Mouse (Mus musculus): ENCODE results near the gene Krtap2-4. TPM values are rescaled to one million over a fixed set of nuclear protein-coding genes. Genes with fewer than 3 reads are reported as not detected.

Gene Krtap2-4
- polyA plus RNA-seq, 1 experiment from 2014 or later = not detected

DNA sequence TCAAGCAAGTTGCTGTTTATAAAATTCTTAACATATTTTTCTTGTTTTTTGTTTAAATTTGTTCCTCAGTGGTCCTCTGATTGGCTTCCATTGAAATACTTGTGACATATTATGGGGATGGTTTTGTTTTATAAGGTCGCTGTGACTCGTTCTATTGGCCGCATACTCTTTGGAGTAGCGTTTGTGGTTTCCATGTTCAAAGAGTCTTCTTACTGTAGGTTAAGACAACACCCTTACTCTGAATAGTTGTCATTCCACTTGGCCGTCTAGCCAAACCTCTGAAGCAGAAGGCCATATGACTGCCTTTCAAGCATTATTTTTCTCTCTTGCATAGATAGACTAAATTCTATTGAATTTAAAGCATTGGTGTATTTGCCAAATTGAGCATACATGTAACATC, 33.6 kb downstream of the Krtap2-4 start:
- H3K4me2 ChIP-seq = no peak overlapping the region
- WGBS = 73% methylated on average over 5 of the region's 5 CpGs

DNA sequence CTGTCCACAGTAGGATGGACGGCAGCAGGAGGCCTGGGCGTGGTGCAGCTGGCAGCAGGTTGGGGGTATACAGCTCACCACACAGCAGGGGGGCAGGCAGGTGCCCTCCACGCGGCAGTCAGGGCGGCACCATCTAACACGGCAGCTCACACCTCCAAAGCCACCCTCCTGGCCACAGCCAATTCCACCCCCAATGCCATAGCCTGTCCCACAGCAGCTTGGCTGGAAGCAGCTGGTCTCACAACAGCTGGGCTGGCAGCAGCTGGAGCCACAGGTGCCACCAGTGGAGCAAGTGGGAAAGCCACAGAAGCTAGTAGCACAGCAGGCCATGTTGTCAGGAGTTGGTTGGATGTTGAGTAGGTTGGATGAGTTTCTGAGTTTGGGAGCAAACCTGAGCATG, 34.0 kb downstream of the Krtap2-4 start, which contains the start of gene Krtap1-5:
Gene Krtap1-5, minus strand, starts transcription at position 381 of the 400 bp plus-strand sequence.
- no peak within 1 kb of the TSS for H3K9ac ChIP-seq
- H3K36me3 ChIP-seq = no peaks in the 10 kb centered on the region
- no peaks in the 10 kb centered on the region for H3K9me3 ChIP-seq
- no peaks in the 10 kb centered on the region for H3K27me3 ChIP-seq
- no peaks in the 10 kb centered on the region for H3K4me1 ChIP-seq
- WGBS = 87% methylated on average over 6 of the region's 6 CpGs
- H3K4me3 ChIP-seq = no peak within 1 kb of the TSS
- H3K4me2 ChIP-seq = no peak within 1 kb of the TSS
- ATAC-seq (ENCODE audit: borderline replicate concordance, extremely low read depth, low FRiP score, low TSS enrichment) = no peak
- no peak within 1 kb of the TSS for H3K27ac ChIP-seq

More for the DNA sequence above, 33.6 kb downstream of the Krtap2-4 start:
- no peaks in the 10 kb centered on the region for H3K36me3 ChIP-seq
- no peak overlapping the region for H3K27ac ChIP-seq
- H3K27me3 ChIP-seq = no peaks in the 10 kb centered on the region
- H3K9me3 ChIP-seq = no peaks in the 10 kb centered on the region
- H3K9ac ChIP-seq = no peak overlapping the region
- H3K4me3 ChIP-seq = no peak overlapping the region
- ATAC-seq (ENCODE audit: borderline replicate concordance, extremely low read depth, low FRiP score, low TSS enrichment) = no peak
- H3K4me1 ChIP-seq = no peaks in the 10 kb centered on the region

DNA sequence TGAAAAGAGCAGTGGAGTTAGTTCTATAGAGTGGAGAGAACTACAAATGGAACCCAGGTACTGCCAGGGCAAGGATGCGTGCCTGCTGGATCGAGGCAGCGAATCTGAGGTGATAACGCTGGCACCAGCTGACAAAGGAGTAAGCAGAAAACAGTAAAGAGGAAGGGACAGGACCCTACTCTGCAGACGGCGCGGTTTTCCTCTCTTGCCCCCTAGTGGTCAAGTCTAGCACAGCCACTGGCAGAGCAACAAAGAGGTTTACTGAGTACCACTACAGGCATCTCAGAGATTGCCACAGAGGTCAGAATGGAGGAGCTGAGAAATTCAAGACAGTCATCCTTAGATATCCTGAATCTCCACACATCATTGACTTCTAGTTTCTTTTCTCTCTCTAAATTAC, 40.5 kb downstream of the Krtap2-4 start:
- Histone ChIP-seq H3K4me2 (peak overlapping the region; percentile 40; the same call in 1 of the 2 replicates), H3K36me3 (no peaks in the 10 kb centered on the region), H3K9me3 (no peaks in the 10 kb centered on the region), H3K27me3 (no peaks in the 10 kb centered on the region), H3K9ac (0 out of 2 replicates have a peak overlapping the region, but pooled peaks have one; percentile 14), H3K27ac (no peak overlapping the region), H3K4me1 (0 out of 2 replicates have a peak, but pooled peaks cover 2% of the 10 kb centered on the region), H3K4me3 (no peak overlapping the region)
- peak; percentile 74; the same call in 1 of the 2 replicates for ATAC-seq (ENCODE audit: borderline replicate concordance, extremely low read depth, low FRiP score, low TSS enrichment)
- 2% methylated on average over 7 of the region's 7 CpGs for WGBS

DNA sequence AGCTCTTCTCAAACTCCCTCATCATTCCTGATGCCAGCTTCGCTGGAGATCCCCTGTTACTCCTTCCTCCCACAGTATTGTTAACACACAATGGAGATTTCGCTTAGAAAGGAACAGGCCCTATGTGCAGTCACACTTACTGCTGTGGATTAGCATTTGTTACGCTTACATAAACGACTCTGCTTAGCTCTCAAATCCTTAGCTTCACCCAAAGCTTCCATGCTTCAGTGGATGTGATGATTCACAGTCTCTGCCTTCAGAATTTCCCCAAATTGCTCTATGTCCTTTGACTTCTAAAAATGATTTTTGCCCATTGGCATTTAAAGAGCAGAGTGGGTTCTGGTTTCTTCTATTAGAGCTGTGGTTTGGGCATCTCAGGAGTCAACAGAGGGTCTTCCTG, 41.5 kb downstream of the Krtap2-4 start:
- Histone ChIP-seq H3K27me3 (no peaks in the 10 kb centered on the region), H3K9ac (no peak overlapping the region), H3K9me3 (no peaks in the 10 kb centered on the region), H3K27ac (no peak overlapping the region), H3K4me3 (no peak overlapping the region), H3K4me2 (no peak overlapping the region), H3K4me1 (0 out of 2 replicates have a peak, but pooled peaks cover 2% of the 10 kb centered on the region), H3K36me3 (no peaks in the 10 kb centered on the region)
- 54% methylated on average over 4 of the region's 4 CpGs for WGBS
- no peak for ATAC-seq (ENCODE audit: borderline replicate concordance, extremely low read depth, low FRiP score, low TSS enrichment)

DNA sequence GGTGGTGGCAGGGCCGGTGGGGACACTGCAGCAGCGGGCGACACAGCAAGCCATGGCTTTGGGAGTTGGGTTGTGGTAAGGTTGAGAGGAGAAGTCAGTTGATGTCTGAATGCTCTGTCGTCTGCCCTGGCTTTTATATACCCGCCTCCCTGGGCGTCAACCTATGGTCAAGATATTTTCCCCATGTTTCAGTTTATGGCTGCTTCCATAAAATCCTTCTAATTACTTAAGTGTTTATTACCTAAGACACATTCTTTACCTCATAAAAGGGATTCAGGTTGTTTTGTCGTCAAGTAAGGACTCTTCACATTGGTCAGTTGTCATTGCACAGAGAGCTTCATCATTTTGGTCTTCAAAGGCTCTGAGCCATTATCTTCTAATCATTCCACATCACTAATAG, 48.1 kb downstream of the Krtap2-4 start, which contains the start of gene Krtap3-1:
Gene Krtap3-1, minus strand, starts transcription at position 101 of the 400 bp plus-strand sequence.
- Histone ChIP-seq H3K9me3 (no peaks in the 10 kb centered on the region), H3K27ac (no peak within 1 kb of the TSS), H3K4me2 (no peak within 1 kb of the TSS), H3K4me3 (no peak within 1 kb of the TSS), H3K27me3 (no peaks in the 10 kb centered on the region), H3K9ac (no peak within 1 kb of the TSS), H3K4me1 (no peaks in the 10 kb centered on the region), H3K36me3 (no peaks in the 10 kb centered on the region)
- no peak for ATAC-seq (ENCODE audit: borderline replicate concordance, extremely low read depth, low FRiP score, low TSS enrichment)
- 88% methylated on average over 7 of the region's 7 CpGs for WGBS

Other genes with a start within 250 kb of the Krtap2-4 start
- gene Krt28, start 239.9 kb downstream of the Krtap2-4 start, polyA plus RNA-seq (2015; fragmentation: Nextera tagmentation; extraction: Ambion mirVana) = 0.15 and 0.25 TPM in 2 replicates
- 20.4 and 20.9 TPM in 2 replicates for gene Krt10, start 225.5 kb downstream of the Krtap2-4 start, polyA plus RNA-seq (2015; fragmentation: Nextera tagmentation; extraction: Ambion mirVana)
- 0.07 TPM in 1 of 2 replicates, not detected in the other for gene Krt12, start 192.6 kb downstream of the Krtap2-4 start, polyA plus RNA-seq (2015; fragmentation: Nextera tagmentation; extraction: Ambion mirVana)
- gene Krt20, start 176.7 kb downstream of the Krtap2-4 start, polyA plus RNA-seq (2015; fragmentation: Nextera tagmentation; extraction: Ambion mirVana) = 0.29 and 0.39 TPM in 2 replicates
- 3.9 and 5.1 TPM in 2 replicates for gene Krt23, start 121.7 kb downstream of the Krtap2-4 start, polyA plus RNA-seq (2015; fragmentation: Nextera tagmentation; extraction: Ambion mirVana)
- gene Krt39, start 93.5 kb downstream of the Krtap2-4 start, polyA plus RNA-seq (2015; fragmentation: Nextera tagmentation; extraction: Ambion mirVana) = not detected in 2 replicates
- gene Krt40, start 71.7 kb downstream of the Krtap2-4 start, polyA plus RNA-seq (2015; fragmentation: Nextera tagmentation; extraction: Ambion mirVana) = not detected in 2 replicates
- not detected in 2 replicates for gene Krtap3-3, start 64.0 kb downstream of the Krtap2-4 start, polyA plus RNA-seq (2015; fragmentation: Nextera tagmentation; extraction: Ambion mirVana)
- not detected in 2 replicates for gene Krtap3-2, start 58.0 kb downstream of the Krtap2-4 start, polyA plus RNA-seq (2015; fragmentation: Nextera tagmentation; extraction: Ambion mirVana)
- not detected in 2 replicates for gene Gm11939, start 55.4 kb downstream of the Krtap2-4 start, polyA plus RNA-seq (2015; fragmentation: Nextera tagmentation; extraction: Ambion mirVana)
- not detected in 2 replicates for gene Krtap3-1, start 48.2 kb downstream of the Krtap2-4 start, polyA plus RNA-seq (2015; fragmentation: Nextera tagmentation; extraction: Ambion mirVana)
- not detected in 2 replicates for gene Krtap1-5, start 33.8 kb downstream of the Krtap2-4 start, polyA plus RNA-seq (2015; fragmentation: Nextera tagmentation; extraction: Ambion mirVana)
- not detected in 2 replicates for gene Krtap1-4, start 31.2 kb downstream of the Krtap2-4 start, polyA plus RNA-seq (2015; fragmentation: Nextera tagmentation; extraction: Ambion mirVana)
- gene Krtap1-3, start 23.5 kb downstream of the Krtap2-4 start, polyA plus RNA-seq (2015; fragmentation: Nextera tagmentation; extraction: Ambion mirVana) = not detected in 2 replicates
- not detected in 2 replicates for gene Krtap9-3, start 16.7 kb downstream of the Krtap2-4 start, polyA plus RNA-seq (2015; fragmentation: Nextera tagmentation; extraction: Ambion mirVana)
- gene Gm11938, start 11.5 kb downstream of the Krtap2-4 start, polyA plus RNA-seq (2015; fragmentation: Nextera tagmentation; extraction: Ambion mirVana) = not detected in 2 replicates
- not detected in 2 replicates for gene Gm11937, start 4.7 kb downstream of the Krtap2-4 start, polyA plus RNA-seq (2015; fragmentation: Nextera tagmentation; extraction: Ambion mirVana)
- gene Gm11562, start 5.6 kb upstream of the Krtap2-4 start, polyA plus RNA-seq (2015; fragmentation: Nextera tagmentation; extraction: Ambion mirVana) = not detected in 2 replicates
- gene Krtap4-1, start 13.4 kb upstream of the Krtap2-4 start, polyA plus RNA-seq (2015; fragmentation: Nextera tagmentation; extraction: Ambion mirVana) = not detected in 2 replicates
- gene Krtap4-2, start 20.2 kb upstream of the Krtap2-4 start, polyA plus RNA-seq (2015; fragmentation: Nextera tagmentation; extraction: Ambion mirVana) = not detected in 2 replicates
- not detected in 2 replicates for gene Krtap4-7, start 29.2 kb upstream of the Krtap2-4 start, polyA plus RNA-seq (2015; fragmentation: Nextera tagmentation; extraction: Ambion mirVana)
- gene Gm11555, start 35.4 kb upstream of the Krtap2-4 start, polyA plus RNA-seq (2015; fragmentation: Nextera tagmentation; extraction: Ambion mirVana) = not detected in 2 replicates
- gene Gm11563, start 44.1 kb upstream of the Krtap2-4 start, polyA plus RNA-seq (2015; fragmentation: Nextera tagmentation; extraction: Ambion mirVana) = not detected in 2 replicates
- gene Krtap4-6, start 51.1 kb upstream of the Krtap2-4 start, polyA plus RNA-seq (2015; fragmentation: Nextera tagmentation; extraction: Ambion mirVana) = not detected in 2 replicates
- not detected in 2 replicates for gene Gm14190, start 75.9 kb upstream of the Krtap2-4 start, polyA plus RNA-seq (2015; fragmentation: Nextera tagmentation; extraction: Ambion mirVana)
- gene Gm14180, start 119.4 kb upstream of the Krtap2-4 start, polyA plus RNA-seq (2015; fragmentation: Nextera tagmentation; extraction: Ambion mirVana) = not detected in 2 replicates
- gene Gm11595, start 158.1 kb upstream of the Krtap2-4 start, polyA plus RNA-seq (2015; fragmentation: Nextera tagmentation; extraction: Ambion mirVana) = not detected in 2 replicates
- not detected in 2 replicates for gene Krtap4-8, start 165.9 kb upstream of the Krtap2-4 start, polyA plus RNA-seq (2015; fragmentation: Nextera tagmentation; extraction: Ambion mirVana)
- gene Krtap4-9, start 170.4 kb upstream of the Krtap2-4 start, polyA plus RNA-seq (2015; fragmentation: Nextera tagmentation; extraction: Ambion mirVana) = not detected in 2 replicates
- not detected in 2 replicates for gene Gm11596, start 178.6 kb upstream of the Krtap2-4 start, polyA plus RNA-seq (2015; fragmentation: Nextera tagmentation; extraction: Ambion mirVana)
- gene Gm11569, start 184.1 kb upstream of the Krtap2-4 start, polyA plus RNA-seq (2015; fragmentation: Nextera tagmentation; extraction: Ambion mirVana) = not detected in 2 replicates
- not detected in 2 replicates for gene Gm11554, start 189.6 kb upstream of the Krtap2-4 start, polyA plus RNA-seq (2015; fragmentation: Nextera tagmentation; extraction: Ambion mirVana)
- not detected in 2 replicates for gene Krtap4-13, start 195.0 kb upstream of the Krtap2-4 start, polyA plus RNA-seq (2015; fragmentation: Nextera tagmentation; extraction: Ambion mirVana)
- not detected in 2 replicates for gene Gm11564, start 200.8 kb upstream of the Krtap2-4 start, polyA plus RNA-seq (2015; fragmentation: Nextera tagmentation; extraction: Ambion mirVana)
- not detected in 2 replicates for gene 2300003K06Rik, start 223.2 kb upstream of the Krtap2-4 start, polyA plus RNA-seq (2015; fragmentation: Nextera tagmentation; extraction: Ambion mirVana)
- not detected in 2 replicates for gene Krtap4-16, start 236.8 kb upstream of the Krtap2-4 start, polyA plus RNA-seq (2015; fragmentation: Nextera tagmentation; extraction: Ambion mirVana)
- gene Gm11568, start 243.1 kb upstream of the Krtap2-4 start, polyA plus RNA-seq (2015; fragmentation: Nextera tagmentation; extraction: Ambion mirVana) = not detected in 2 replicates
- gene Gm11559, start 249.6 kb upstream of the Krtap2-4 start, polyA plus RNA-seq (2015; fragmentation: Nextera tagmentation; extraction: Ambion mirVana) = not detected in 2 replicates

Data from lung, embryonic 15.5 days (tissue).